Mouse (Mus musculus) stomach, postnatal 0 days (tissue): ENCODE measurements around the gene Mad2l1bp. TPM values are rescaled to one million over a fixed set of nuclear protein-coding genes. Genes with fewer than 3 reads are reported as not detected.

ENCODE experiments used
- ATAC-seq: fragments of 200-750 bp; cut with Nextera tagmentation; 2 replicates; pipeline ENCODE4 v1.8.0; 2017; ENCODE audit not compliant: low FRiP score, low TSS enrichment
- DNase-seq: peaks from one replicate; pipeline ENCODE4 v3.0.0-alpha.2; 2016; ENCODE audit warnings: low spot score
- H3K27ac ChIP-seq: fragments of 300-500 bp; sonication (generic); replicated peaks from 2 replicates; pipeline ENCODE4 v1.5.1; 2014; ENCODE audit warnings: mild to moderate bottlenecking, control low read depth
- H3K27me3 ChIP-seq: fragments of 300-500 bp; sonication (generic); 2 replicates; pipeline ENCODE4 v1.6.1; 2014; ENCODE audit warnings: low read length; ENCODE audit not compliant: control insufficient read depth, insufficient read depth
- H3K36me3 ChIP-seq: fragments of 300-500 bp; sonication (generic); 2 replicates; pipeline ENCODE4 v1.6.1; 2014; ENCODE audit warnings: low read length, mixed read lengths; ENCODE audit not compliant: control insufficient read depth, insufficient read depth
- H3K4me1 ChIP-seq: fragments of 300-500 bp; sonication (generic); replicated peaks from 2 replicates; pipeline ENCODE4 v1.6.1; 2014; ENCODE audit warnings: antibody characterized with exemption; ENCODE audit not compliant: control insufficient read depth, insufficient read depth
- H3K4me2 ChIP-seq: fragments of 300-500 bp; sonication (generic); replicated peaks from 2 replicates; pipeline ENCODE4 v1.6.1; 2014; ENCODE audit warnings: low read depth, mild to moderate bottlenecking, control low read depth, moderate library complexity
- H3K4me3 ChIP-seq: fragments of 300-500 bp; sonication (generic); 2 replicates; pipeline ENCODE4 v1.5.1; 2014; ENCODE audit warnings: low read depth, low read length, control low read depth
- H3K9ac ChIP-seq: fragments of 300-500 bp; sonication (generic); 2 replicates; pipeline ENCODE4 v1.6.1; 2014; ENCODE audit warnings: mild to moderate bottlenecking, low read length, control low read depth, mixed read lengths
- H3K9me3 ChIP-seq: fragments of 300-500 bp; sonication (generic); 2 replicates; pipeline ENCODE4 v1.6.1; 2016; ENCODE audit warnings: low read length; ENCODE audit not compliant: control insufficient read depth
- CTCF ChIP-seq: IDR thresholded peaks from 2 replicates; pipeline ENCODE4 v1.5.1; 2016; ENCODE audit warnings: antibody characterized with exemption, low read depth, mild to moderate bottlenecking, moderate library complexity
- EP300 ChIP-seq: optimal IDR thresholded peaks from 2 replicates; pipeline ENCODE3; 2016; ENCODE audit warnings: antibody characterized with exemption
- WGBS: fragments of 180-500 bp; shearing (Covaris S2); extraction: QIAGEN DNeasy Blood & Tissue Kit; methylation state at CpG from one replicate; pipeline ENCODE4 v1.1.7; 2014; 5-methylcytosine and 5-hydroxymethylcytosine counted together
- polyA plus RNA-seq: library from polyadenylated mRNA; unstranded; fragments of >200 nt; fragmentation: Nextera tagmentation; extraction: Ambion mirVana; gene quantifications from 2 replicates; pipeline ENCODE4 v1.2.1, GENCODE M21; 2015

The Mad2l1bp gene
- polyA plus RNA-seq, 1 experiment from 2014 or later = 35.5 TPM

DNA sequence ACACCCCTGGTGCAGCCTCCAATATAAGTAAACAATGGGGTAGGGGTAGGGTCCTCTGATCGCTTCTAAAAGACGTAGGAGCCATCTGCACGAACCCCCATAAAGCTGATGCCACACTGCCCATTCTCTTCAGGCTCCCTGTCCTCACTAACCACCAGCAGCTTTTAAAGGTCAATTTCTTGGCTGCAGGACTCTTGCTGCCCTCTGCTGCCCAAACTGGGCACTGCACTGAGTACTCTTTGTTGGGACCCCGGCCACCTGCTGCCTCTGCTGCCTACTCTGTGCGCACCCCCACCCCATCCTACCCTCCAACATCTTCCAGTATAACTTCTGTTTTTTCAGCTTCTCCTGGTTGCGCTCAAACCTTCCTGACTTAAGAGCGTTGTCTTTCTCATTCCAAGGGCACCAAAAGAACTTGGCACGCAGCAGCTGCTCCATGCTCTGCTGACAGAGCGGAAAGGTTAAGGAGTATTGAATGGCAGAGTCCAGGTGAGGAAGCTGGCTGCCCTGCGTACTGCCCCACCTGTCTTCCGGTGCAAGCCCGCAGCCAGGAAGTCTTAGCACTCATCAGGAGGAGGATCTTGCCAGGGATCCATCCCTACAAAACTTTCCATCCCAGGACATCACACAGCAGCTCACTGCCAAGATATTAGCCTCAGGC, 21.2 kb downstream of the Mad2l1bp start:
- Histone ChIP-seq H3K36me3 (peaks cover 3% of the 10 kb centered on the region; the same call in 1 of the 2 replicates), H3K27ac (no peak overlapping the region), H3K9ac (no peak overlapping the region), H3K4me3 (no peak overlapping the region), H3K27me3 (no peaks in the 10 kb centered on the region), H3K4me1 (no peaks in the 10 kb centered on the region), H3K9me3 (no peaks in the 10 kb centered on the region), H3K4me2 (no peak overlapping the region)
- WGBS = 21% methylated on average over 12 of the region's 12 CpGs
- ATAC-seq (peak; percentile 28; the same call in 1 of the 2 replicates), DNase-seq (peak; percentile 80)
- TF ChIP-seq EP300 = no peak
- peak; percentile 96 for TF ChIP-seq CTCF

- Histone ChIP-seq H3K9ac (no peak overlapping the region), H3K36me3 (peaks cover 22% of the 10 kb centered on the region), H3K4me2 (no peak overlapping the region), H3K27me3 (no peaks in the 10 kb centered on the region), H3K27ac (peak overlapping the region; percentile 18; the same call in 1 of the 2 replicates), H3K4me3 (no peak overlapping the region), H3K4me1 (no peaks in the 10 kb centered on the region), H3K9me3 (no peaks in the 10 kb centered on the region)
- DNase-seq (peak; percentile 36), ATAC-seq (peak; percentile 24; the same call in 1 of the 2 replicates)
- TF ChIP-seq CTCF (no peak), EP300 (no peak)
- WGBS = 65% methylated on average over 13 of the region's 13 CpGs
Observed at GRCm38 (mm10) chr17:46129741-46130498, 23.4 kb downstream of the Mad2l1bp start.

GRCm38 (mm10) chr17:46127814-46128493, 25.4 kb downstream of the Mad2l1bp start:
- H3K4me3 ChIP-seq = no peak overlapping the region
- 70% methylated on average over 6 of the region's 6 CpGs for WGBS

GRCm38 (mm10) chr17:46126608-46127007, 26.7 kb downstream of the Mad2l1bp start:
- H3K4me2 ChIP-seq = no peak overlapping the region
- no peak overlapping the region for H3K27ac ChIP-seq
- H3K4me3 ChIP-seq = no peak overlapping the region
- peaks cover 30% of the 10 kb centered on the region for H3K36me3 ChIP-seq
- no peaks in the 10 kb centered on the region for H3K27me3 ChIP-seq
- no peaks in the 10 kb centered on the region for H3K9me3 ChIP-seq
- no peak overlapping the region for H3K9ac ChIP-seq
- no peak for TF ChIP-seq EP300
- TF ChIP-seq CTCF = no peak
- no peak for DNase-seq
- WGBS = 44% methylated on average over 6 of the region's 6 CpGs
- ATAC-seq = no peak
- no peaks in the 10 kb centered on the region for H3K4me1 ChIP-seq

More at GRCm38 (mm10) chr17:46127814-46128493, 25.4 kb downstream of the Mad2l1bp start:
- Histone ChIP-seq H3K9ac (no peak overlapping the region), H3K27ac (no peak overlapping the region), H3K36me3 (peaks cover 29% of the 10 kb centered on the region), H3K4me1 (no peaks in the 10 kb centered on the region), H3K27me3 (no peaks in the 10 kb centered on the region), H3K4me2 (no peak overlapping the region), H3K9me3 (no peaks in the 10 kb centered on the region)
- ATAC-seq = no peak
- DNase-seq = no peak
- TF ChIP-seq CTCF = no peak
- no peak for TF ChIP-seq EP300

DNA sequence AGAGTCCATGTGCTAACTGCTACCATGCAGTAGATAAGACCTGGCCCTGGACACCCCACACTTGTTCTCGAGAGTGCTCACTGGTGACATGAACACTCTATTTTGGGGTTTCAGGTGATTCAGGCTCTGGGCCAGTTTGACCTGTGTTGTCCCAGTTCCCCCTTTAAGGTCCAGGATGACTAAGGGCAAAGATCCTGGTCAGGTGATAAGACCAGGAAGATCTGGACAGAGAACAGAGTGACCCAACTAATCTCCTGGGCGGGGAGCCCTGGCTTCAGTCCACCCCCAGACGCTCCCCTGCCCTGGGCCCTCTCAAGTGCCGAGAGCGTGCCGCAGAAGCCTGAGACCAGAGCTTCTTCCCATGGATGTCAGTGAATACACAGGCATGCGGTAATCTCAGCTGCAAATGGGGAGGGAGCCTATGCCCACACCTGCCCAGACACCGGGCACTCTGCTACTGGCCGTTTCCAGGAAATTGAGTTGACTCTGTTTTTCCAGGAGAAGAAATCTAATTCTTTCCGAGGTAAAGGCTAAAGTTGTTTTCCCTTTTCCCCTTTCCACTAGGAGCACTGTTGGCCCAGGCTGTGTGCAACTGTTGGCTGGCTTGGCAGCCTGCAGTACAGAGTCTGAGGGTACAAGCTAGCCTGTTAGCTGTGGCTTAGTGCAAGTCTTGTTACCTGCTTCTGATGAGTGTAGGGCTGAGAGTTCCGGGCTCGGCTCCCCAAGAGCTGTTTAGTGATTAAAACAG, 29.2 kb downstream of the Mad2l1bp start:
- WGBS = 78% methylated on average over 12 of the region's 12 CpGs
- H3K9me3 ChIP-seq = no peaks in the 10 kb centered on the region
- no peaks in the 10 kb centered on the region for H3K27me3 ChIP-seq
- H3K4me3 ChIP-seq = no peak overlapping the region
- no peak overlapping the region for H3K27ac ChIP-seq
- no peak overlapping the region for H3K4me2 ChIP-seq
- H3K9ac ChIP-seq = no peak overlapping the region
- TF ChIP-seq EP300 (no peak), CTCF (0 out of 2 replicates have a peak, but pooled peaks have one; percentile 6)
- DNase-seq = no peak
- H3K4me1 ChIP-seq = no peaks in the 10 kb centered on the region
- peaks cover 33% of the 10 kb centered on the region for H3K36me3 ChIP-seq
- peak; percentile 10; the same call in 1 of the 2 replicates for ATAC-seq
